Mouse (Mus musculus): ENCODE measurements around the gene Zbtb18. TPM values are rescaled to one million over a fixed set of nuclear protein-coding genes. Genes with fewer than 3 reads are reported as not detected.

The Zbtb18 gene
- polyA plus RNA-seq, 1 experiment from 2014 or later: 10.7 TPM

DNA sequence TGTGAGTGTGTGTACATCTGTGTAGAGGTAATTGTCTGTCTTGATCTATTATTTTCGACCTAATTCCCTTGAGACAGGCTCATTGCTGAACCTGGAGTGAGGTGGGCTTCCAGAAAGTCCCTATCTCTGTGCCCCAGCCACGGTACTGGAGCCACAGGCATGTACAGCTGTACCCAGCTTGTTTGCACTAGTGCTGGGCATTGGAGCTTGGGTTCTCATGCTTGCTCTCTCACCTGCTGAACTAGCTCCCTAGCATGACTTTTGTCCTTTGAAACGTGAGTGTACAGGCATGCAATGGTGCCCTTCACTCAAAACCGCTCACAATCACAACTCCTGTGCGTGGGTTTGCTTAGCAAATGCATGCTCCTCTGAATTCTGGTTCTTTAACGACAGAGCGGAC, 42.1 kb downstream of the Zbtb18 start:
- Histone ChIP-seq H3K9ac (ENCODE audit: low read length) (no peak overlapping the region), H3K4me2 (no peak overlapping the region), H3K9me3 (ENCODE audit: control insufficient read depth, low read length) (no peaks in the 10 kb centered on the region), H3K4me3 (ENCODE audit: low read depth, low read length) (no peak overlapping the region), H3K27me3 (ENCODE audit: control insufficient read depth, insufficient read depth, low read length) (no peaks in the 10 kb centered on the region), H3K4me1 (ENCODE audit: control insufficient read depth, insufficient read depth, low read length) (no peaks in the 10 kb centered on the region), H3K27ac (ENCODE audit: low read depth, low read length) (no peak overlapping the region), H3K36me3 (ENCODE audit: control insufficient read depth, insufficient read depth, low read length) (no peaks in the 10 kb centered on the region)
- DNase-seq (ENCODE audit: low spot score, missing footprints) (no peak), ATAC-seq (ENCODE audit: low FRiP score) (no peak)
- 74% methylated on average over 7 of the region's 7 CpGs for WGBS

DNA sequence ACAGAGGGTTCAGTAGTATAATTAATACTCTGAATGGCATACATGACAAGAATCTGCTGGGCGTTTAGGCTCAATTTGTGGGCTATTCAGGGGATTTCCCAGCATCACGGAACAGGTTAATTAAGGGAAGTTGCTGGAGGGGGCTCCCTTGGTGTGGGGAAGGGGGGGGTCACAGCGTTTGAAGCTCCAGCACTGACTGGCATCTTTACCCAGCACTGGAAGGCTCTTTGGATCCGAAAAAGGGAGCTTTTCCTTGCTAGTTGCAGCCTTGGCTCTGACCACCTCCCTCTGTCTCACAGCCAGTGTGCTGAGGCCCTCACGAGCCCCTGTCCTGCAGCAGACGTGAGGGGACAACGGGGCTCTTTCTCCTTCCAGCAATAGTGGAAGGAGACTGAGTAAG, 42.5 kb downstream of the Zbtb18 start:
- Histone ChIP-seq H3K4me2 (no peak overlapping the region), H3K27me3 (ENCODE audit: control insufficient read depth, insufficient read depth, low read length) (no peaks in the 10 kb centered on the region), H3K27ac (ENCODE audit: low read depth, low read length) (no peak overlapping the region), H3K36me3 (ENCODE audit: control insufficient read depth, insufficient read depth, low read length) (no peaks in the 10 kb centered on the region), H3K4me1 (ENCODE audit: control insufficient read depth, insufficient read depth, low read length) (no peaks in the 10 kb centered on the region), H3K9me3 (ENCODE audit: control insufficient read depth, low read length) (no peaks in the 10 kb centered on the region), H3K4me3 (ENCODE audit: low read depth, low read length) (no peak overlapping the region), H3K9ac (ENCODE audit: low read length) (no peak overlapping the region)
- ATAC-seq (ENCODE audit: low FRiP score) (no peak), DNase-seq (ENCODE audit: low spot score, missing footprints) (no peak)
- 53% methylated on average over 7 of the region's 7 CpGs for WGBS

DNA sequence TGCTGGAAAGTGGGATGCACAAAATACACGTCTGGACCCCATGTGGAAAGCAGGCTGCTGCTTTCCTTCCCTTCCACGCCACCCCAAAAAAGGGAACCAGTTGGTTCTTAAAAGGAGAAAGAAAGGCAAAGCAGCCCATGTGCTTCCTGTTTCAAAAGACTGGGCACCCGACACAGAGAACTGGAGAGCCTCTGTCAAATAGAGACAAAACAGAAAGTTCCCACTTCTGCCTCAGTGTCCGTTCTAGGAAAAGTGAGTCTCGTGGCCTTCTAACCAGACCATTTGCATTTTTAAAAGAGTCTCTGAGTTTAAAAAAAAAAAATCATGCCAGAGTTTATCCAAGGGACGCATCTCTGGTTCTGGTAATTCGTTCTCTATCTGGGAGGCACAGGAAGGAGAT, 47.7 kb downstream of the Zbtb18 start:
- DNase-seq (ENCODE audit: low spot score, missing footprints): no peak
- 79% methylated on average over 7 of the region's 7 CpGs for WGBS
- Histone ChIP-seq H3K9ac (ENCODE audit: low read length) (no peak overlapping the region), H3K36me3 (ENCODE audit: control insufficient read depth, insufficient read depth, low read length) (no peaks in the 10 kb centered on the region), H3K4me3 (ENCODE audit: low read depth, low read length) (no peak overlapping the region), H3K27me3 (ENCODE audit: control insufficient read depth, insufficient read depth, low read length) (no peaks in the 10 kb centered on the region), H3K27ac (ENCODE audit: low read depth, low read length) (no peak overlapping the region), H3K9me3 (ENCODE audit: control insufficient read depth, low read length) (no peaks in the 10 kb centered on the region), H3K4me2 (no peak overlapping the region), H3K4me1 (ENCODE audit: control insufficient read depth, insufficient read depth, low read length) (peaks cover 7% of the 10 kb centered on the region; the same call in 1 of the 2 replicates)
- ATAC-seq (ENCODE audit: low FRiP score): no peak

DNA sequence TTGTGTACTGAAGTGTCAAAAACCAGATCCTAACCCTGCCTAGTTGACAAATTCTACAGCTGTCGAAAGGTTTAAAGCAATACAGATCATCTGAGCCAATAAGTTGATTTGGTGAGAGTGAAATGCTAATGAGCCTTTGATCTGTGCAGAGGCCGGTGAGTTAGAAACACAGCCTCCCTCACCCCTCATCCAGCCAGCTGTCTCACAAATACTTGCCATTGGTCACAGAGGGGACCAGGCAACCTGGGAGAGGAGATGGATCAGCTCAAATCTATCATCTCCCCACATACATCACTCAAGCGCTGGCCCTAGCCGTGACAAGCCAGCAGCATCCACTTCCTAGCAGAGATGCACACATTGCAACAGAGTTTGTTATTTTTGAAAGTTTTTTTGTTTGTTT, 48.7 kb downstream of the Zbtb18 start:
- no peak overlapping the region for H3K9ac ChIP-seq (ENCODE audit: low read length)
- no peaks in the 10 kb centered on the region for H3K9me3 ChIP-seq (ENCODE audit: control insufficient read depth, low read length)
- peaks cover 7% of the 10 kb centered on the region; the same call in 1 of the 2 replicates for H3K4me1 ChIP-seq (ENCODE audit: control insufficient read depth, insufficient read depth, low read length)
- 41% methylated on average over 4 of the region's 4 CpGs for WGBS
- ATAC-seq (ENCODE audit: low FRiP score) (peak; percentile 84), DNase-seq (ENCODE audit: low spot score, missing footprints) (peak; percentile 88)
- no peaks in the 10 kb centered on the region for H3K36me3 ChIP-seq (ENCODE audit: control insufficient read depth, insufficient read depth, low read length)
- no peak overlapping the region for H3K4me3 ChIP-seq (ENCODE audit: low read depth, low read length)
- H3K4me2 ChIP-seq: no peak overlapping the region
- no peaks in the 10 kb centered on the region for H3K27me3 ChIP-seq (ENCODE audit: control insufficient read depth, insufficient read depth, low read length)
- no peak overlapping the region; the same call in 1 of the 2 replicates for H3K27ac ChIP-seq (ENCODE audit: low read depth, low read length)

DNA sequence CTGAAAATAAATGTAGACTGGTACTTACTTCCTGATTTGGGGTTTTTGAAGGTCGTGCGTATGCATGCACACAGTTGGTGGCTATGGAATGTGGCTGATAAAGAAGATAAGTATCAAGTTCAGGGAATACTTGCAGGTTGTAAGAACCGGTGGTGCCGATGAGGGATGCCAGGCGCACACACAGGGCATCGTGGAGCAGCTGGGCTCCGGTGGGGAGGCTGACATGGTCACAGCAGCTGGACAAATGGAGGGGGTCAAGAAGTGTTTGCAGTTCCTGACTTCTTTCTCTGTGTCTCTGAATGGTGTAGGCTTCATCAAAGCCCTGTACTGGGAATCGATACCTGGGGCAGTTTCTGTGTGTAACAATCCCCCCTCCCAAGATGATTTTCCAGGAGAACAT, 49.1 kb downstream of the Zbtb18 start:
- no peaks in the 10 kb centered on the region for H3K27me3 ChIP-seq (ENCODE audit: control insufficient read depth, insufficient read depth, low read length)
- WGBS: 71% methylated on average over 8 of the region's 8 CpGs
- no peak overlapping the region for H3K27ac ChIP-seq (ENCODE audit: low read depth, low read length)

DNA sequence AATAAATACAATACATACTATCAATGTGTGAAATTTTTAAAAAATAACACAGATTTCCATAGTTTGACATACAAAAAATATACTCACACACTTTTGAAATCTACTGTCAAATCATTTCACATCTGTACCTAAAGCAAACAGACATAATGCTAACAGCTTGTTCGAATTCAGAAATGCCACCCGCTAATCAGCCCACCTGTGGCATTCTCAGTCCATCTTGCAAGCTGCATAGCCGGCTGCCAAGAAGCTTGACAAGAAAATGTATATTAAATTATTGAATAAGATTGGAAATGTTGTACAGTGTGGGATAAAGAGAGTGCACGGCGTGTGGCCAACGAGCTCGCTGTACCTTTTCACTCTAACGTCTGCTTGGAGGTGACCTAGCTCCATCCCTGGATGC, 52.2 kb downstream of the Zbtb18 start:
- ATAC-seq (ENCODE audit: low FRiP score) (no peak), DNase-seq (ENCODE audit: low spot score, missing footprints) (no peak)
- no peaks in the 10 kb centered on the region for H3K9me3 ChIP-seq (ENCODE audit: control insufficient read depth, low read length)
- H3K4me3 ChIP-seq (ENCODE audit: low read depth, low read length): no peak overlapping the region
- H3K4me2 ChIP-seq: no peak overlapping the region
- H3K9ac ChIP-seq (ENCODE audit: low read length): no peak overlapping the region
- H3K4me1 ChIP-seq (ENCODE audit: control insufficient read depth, insufficient read depth, low read length): peaks cover 7% of the 10 kb centered on the region; the same call in 1 of the 2 replicates
- no peaks in the 10 kb centered on the region for H3K27me3 ChIP-seq (ENCODE audit: control insufficient read depth, insufficient read depth, low read length)
- no peak overlapping the region for H3K27ac ChIP-seq (ENCODE audit: low read depth, low read length)
- no peaks in the 10 kb centered on the region for H3K36me3 ChIP-seq (ENCODE audit: control insufficient read depth, insufficient read depth, low read length)
- 89% methylated on average over 8 of the region's 8 CpGs for WGBS

More for the DNA sequence above, 49.1 kb downstream of the Zbtb18 start:
- Histone ChIP-seq H3K36me3 (ENCODE audit: control insufficient read depth, insufficient read depth, low read length) (no peaks in the 10 kb centered on the region), H3K4me1 (ENCODE audit: control insufficient read depth, insufficient read depth, low read length) (peaks cover 7% of the 10 kb centered on the region; the same call in 1 of the 2 replicates), H3K9ac (ENCODE audit: low read length) (no peak overlapping the region), H3K4me3 (ENCODE audit: low read depth, low read length) (no peak overlapping the region), H3K9me3 (ENCODE audit: control insufficient read depth, low read length) (no peaks in the 10 kb centered on the region), H3K4me2 (no peak overlapping the region)
- ATAC-seq (ENCODE audit: low FRiP score) (peak; percentile 46; the same call in 1 of the 2 replicates), DNase-seq (ENCODE audit: low spot score, missing footprints) (no peak)

DNA sequence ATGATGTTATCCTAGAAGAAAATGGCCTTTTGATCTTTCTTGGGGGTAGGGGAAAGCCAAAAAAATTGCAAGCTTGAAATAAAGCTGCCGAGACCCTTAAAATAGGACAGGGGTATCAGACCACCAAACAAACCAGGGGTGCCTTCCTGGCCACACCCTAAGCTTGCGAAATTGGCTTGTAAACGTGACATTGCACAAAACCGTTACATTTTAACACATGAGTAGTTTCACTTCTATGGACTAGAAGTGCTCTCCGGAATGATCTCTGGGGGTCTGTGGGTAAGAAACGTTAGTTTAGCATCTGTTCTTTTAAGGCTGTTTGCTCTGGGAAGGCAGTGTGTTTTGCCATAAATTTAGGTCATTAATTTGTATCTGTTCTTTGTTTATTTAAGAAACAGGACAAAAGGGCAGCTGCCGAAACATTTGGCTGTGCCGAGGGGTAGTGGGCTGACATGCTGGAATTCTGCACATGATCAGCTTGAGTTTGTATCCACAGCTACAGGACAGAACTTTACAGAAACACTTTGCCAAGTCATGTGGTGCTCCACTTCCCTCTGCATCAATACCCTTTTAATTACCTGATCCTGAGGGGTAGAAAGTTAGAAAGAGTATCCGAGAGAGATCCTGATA, 52.9 kb downstream of the Zbtb18 start:
- Histone ChIP-seq H3K4me1 (ENCODE audit: control insufficient read depth, insufficient read depth, low read length) (peaks cover 7% of the 10 kb centered on the region; the same call in 1 of the 2 replicates), H3K9me3 (ENCODE audit: control insufficient read depth, low read length) (no peaks in the 10 kb centered on the region), H3K4me2 (no peak overlapping the region), H3K9ac (ENCODE audit: low read length) (no peak overlapping the region), H3K27me3 (ENCODE audit: control insufficient read depth, insufficient read depth, low read length) (no peaks in the 10 kb centered on the region), H3K4me3 (ENCODE audit: low read depth, low read length) (no peak overlapping the region), H3K27ac (ENCODE audit: low read depth, low read length) (no peak overlapping the region), H3K36me3 (ENCODE audit: control insufficient read depth, insufficient read depth, low read length) (no peaks in the 10 kb centered on the region)
- ATAC-seq (ENCODE audit: low FRiP score) (no peak), DNase-seq (ENCODE audit: low spot score, missing footprints) (no peak)
- WGBS: 69% methylated on average over 9 of the region's 9 CpGs

Other genes starting within 250 kb of the Zbtb18 start
- 27.9 and 30.6 TPM in 2 replicates for gene Akt3, start 184.1 kb upstream of the Zbtb18 start, polyA plus RNA-seq (2014; fragmentation: Nextera tagmentation; extraction: Ambion mirVana)